Mouse (Mus musculus): ENCODE results near the gene Actn1.
"Not testable (repeated sequence)": the region's sequence is repeated elsewhere in the genome, so short reads cannot be mapped to it uniquely, and the experiment has no call there.

Actn1 gene

GRCm38 (mm10) chr12:80260056-80260743, at the start of gene Actn1:
Gene Actn1 (minus strand): TSS chr12:80260371.
- DNase-seq: peak; percentile 77

- no peak for DNase-seq
Observed at GRCm38 (mm10) chr12:80307556-80307955, 47.4 kb upstream of the Actn1 start.

GRCm38 (mm10) chr12:80304518-80304917, 44.3 kb upstream of the Actn1 start:
- DNase-seq: no peak

- DNase-seq: no peak
Observed at GRCm38 (mm10) chr12:80300833-80301456, 40.8 kb upstream of the Actn1 start.

- DNase-seq: peak; percentile 16
Observed at GRCm38 (mm10) chr12:80298714-80299113, 38.5 kb upstream of the Actn1 start.

- no peak for DNase-seq
Observed at GRCm38 (mm10) chr12:80291895-80292435, 31.8 kb upstream of the Actn1 start.

GRCm38 (mm10) chr12:80290964-80291363, 30.8 kb upstream of the Actn1 start:
- DNase-seq: no peak

- DNase-seq: no peak
Observed at GRCm38 (mm10) chr12:80290483-80290882, 30.3 kb upstream of the Actn1 start.

GRCm38 (mm10) chr12:80289722-80290121, 29.6 kb upstream of the Actn1 start:
- no peak for DNase-seq

- DNase-seq: no peak
Observed at GRCm38 (mm10) chr12:80285890-80286289, 25.7 kb upstream of the Actn1 start.

- DNase-seq: not testable (repeated sequence)
Observed at GRCm38 (mm10) chr12:80284251-80284650, 24.1 kb upstream of the Actn1 start.

- DNase-seq: no peak
Observed at GRCm38 (mm10) chr12:80278866-80279265, 18.7 kb upstream of the Actn1 start.

GRCm38 (mm10) chr12:80277428-80277827, 17.3 kb upstream of the Actn1 start:
- DNase-seq: no peak

GRCm38 (mm10) chr12:80275187-80275820, 15.1 kb upstream of the Actn1 start:
- no peak for DNase-seq

- DNase-seq: peak; percentile 86
Observed at GRCm38 (mm10) chr12:80273020-80273686, 13.0 kb upstream of the Actn1 start.

- DNase-seq: peak; percentile 76
Observed at GRCm38 (mm10) chr12:80271806-80272205, 11.6 kb upstream of the Actn1 start.

GRCm38 (mm10) chr12:80270924-80271323, 10.8 kb upstream of the Actn1 start:
- DNase-seq: no peak

GRCm38 (mm10) chr12:80269303-80269702, 9.1 kb upstream of the Actn1 start:
- DNase-seq: no peak

- DNase-seq: peak; percentile 35
Observed at GRCm38 (mm10) chr12:80267962-80268361, 7.8 kb upstream of the Actn1 start.

- peak; percentile 71 for DNase-seq
Observed at GRCm38 (mm10) chr12:80264388-80264787, 4.2 kb upstream of the Actn1 start.

GRCm38 (mm10) chr12:80260744-80261695, 849 bp upstream of the Actn1 start:
- DNase-seq: no peak
